Mouse (Mus musculus) heart, adult 2 months (tissue): ENCODE data around the gene Fndc5. TPM values are rescaled to one million over a fixed set of nuclear protein-coding genes. Genes with fewer than 3 reads are reported as not detected.

Source experiments
- DNase-seq, 2 experiments: peaks; one replicate each; pipeline ENCODE4 v3.0.0; 2021
- H3K27ac ChIP-seq: fragments of 200-600 bp; 2 replicates; pipeline ENCODE4 v1.8.1; 2022
- H3K27me3 ChIP-seq: fragments of 200-500 bp; 2 replicates; pipeline ENCODE4 v1.6.1; 2012; ENCODE audit warnings: mild to moderate bottlenecking, low read length, inconsistent platforms, mixed read lengths; ENCODE audit not compliant: control insufficient read depth, insufficient read depth
- H3K36me3 ChIP-seq: fragments of 200-500 bp; 2 replicates; pipeline ENCODE4 v1.6.1; 2012; ENCODE audit warnings: low read length, inconsistent platforms; ENCODE audit not compliant: control insufficient read depth, insufficient read depth
- H3K4me1 ChIP-seq: fragments of 200-500 bp; 2 replicates; pipeline ENCODE4 v1.6.1; 2011; ENCODE audit warnings: low read length; ENCODE audit not compliant: control insufficient read depth, insufficient read depth
- H3K4me3 ChIP-seq: fragments of 200-600 bp; 2 replicates; pipeline ENCODE4 v1.8.1; 2022
- H3K79me2 ChIP-seq: fragments of 200-500 bp; replicated peaks from 2 replicates; pipeline ENCODE4 v1.6.1; 2012; ENCODE audit warnings: mild to moderate bottlenecking, inconsistent platforms, low read length, moderate library complexity, mixed read lengths; ENCODE audit not compliant: control insufficient read depth, insufficient read depth
- H3K9ac ChIP-seq: fragments of 200-500 bp; 2 replicates; pipeline ENCODE4 v1.6.1; 2012; ENCODE audit warnings: low read depth, mild to moderate bottlenecking, control low read depth, inconsistent platforms, low read length, mixed read lengths
- CTCF ChIP-seq: fragments of 200-600 bp; IDR thresholded peaks from 2 replicates; pipeline ENCODE4 v1.8.1; 2022; ENCODE audit warnings: antibody characterized with exemption, mild to moderate bottlenecking, moderate library complexity
- EP300 ChIP-seq: fragments of 200-500 bp; IDR thresholded peaks from 2 replicates; pipeline ENCODE4 v1.6.1; 2011; ENCODE audit warnings: low read depth, low read length, control low read depth; ENCODE audit not compliant: insufficient read depth
- POLR2A ChIP-seq: fragments of 200-500 bp; IDR thresholded peaks from 2 replicates; pipeline ENCODE4 v1.6.1; 2011; ENCODE audit warnings: mild to moderate bottlenecking, low read depth, low read length, control low read depth; ENCODE audit not compliant: insufficient read depth
- WGBS: fragments of 180-500 bp; shearing (Covaris S2); methylation state at CpG from one replicate; pipeline ENCODE4 v1.1.7; 2018; 5-methylcytosine and 5-hydroxymethylcytosine counted together
- intact Hi-C: fragments of 180-260 bp; cut with DNase I; formaldehyde crosslinking; loops from one replicate; pipeline ENCODE4 v1.15.1; 2025
- polyA plus RNA-seq: library from polyadenylated mRNA; depleted of rRNA; stranded (reverse); fragments of >200 nt; gene quantifications from 2 replicates; pipeline ENCODE4 v1.2.3, GENCODE M21; 2012
- total RNA-seq, 2 experiments: library from RNA; stranded (reverse); gene quantifications; 2 replicates each; pipeline ENCODE4 v1.2.3; 2021

Gene Fndc5
- total and polyA plus RNA-seq, 3 experiments = 197 to 388 (median 338) TPM

- Histone ChIP-seq H3K4me3 (no peak overlapping the region), H3K36me3 (no peaks in the 10 kb centered on the region), H3K4me1 (no peaks in the 10 kb centered on the region), H3K27ac (no peak overlapping the region), H3K79me2 (no peaks in the 10 kb centered on the region), H3K9ac (no peak overlapping the region), H3K27me3 (peaks cover 3% of the 10 kb centered on the region; the same call in 1 of the 2 replicates)
- WGBS = 54% methylated on average over 13 of the region's 13 CpGs
- intact Hi-C loops = no loop called here
- no peak for DNase-seq
- no peak for TF ChIP-seq CTCF
- TF ChIP-seq EP300 = no peak
- TF ChIP-seq POLR2A = no peak
Observed at GRCm38 (mm10) chr4:129112231-129112630, 24.6 kb upstream of the Fndc5 start.

GRCm38 (mm10) chr4:129113083-129113988 lies 23.5 kb upstream of the Fndc5 start:
- DNase-seq = peak; percentile 23 to 40
- peaks cover 3% of the 10 kb centered on the region; the same call in 1 of the 2 replicates for H3K27me3 ChIP-seq
- no peak overlapping the region for H3K9ac ChIP-seq
- 31% methylated on average over 28 of the region's 28 CpGs for whole genome bisulfite sequencing
- no peaks in the 10 kb centered on the region for H3K79me2 ChIP-seq
- no peaks in the 10 kb centered on the region for H3K36me3 ChIP-seq
- intact Hi-C loops = no loop called here
- H3K27ac ChIP-seq = no peak overlapping the region
- TF ChIP-seq CTCF (peak; percentile 68), EP300 (no peak)
- H3K4me3 ChIP-seq = no peak overlapping the region
- H3K4me1 ChIP-seq = no peaks in the 10 kb centered on the region

- Histone ChIP-seq H3K79me2 (no peaks in the 10 kb centered on the region), H3K36me3 (no peaks in the 10 kb centered on the region), H3K4me1 (no peaks in the 10 kb centered on the region), H3K9ac (no peak overlapping the region), H3K27me3 (peaks cover 9% of the 10 kb centered on the region), H3K4me3 (no peak overlapping the region), H3K27ac (no peak overlapping the region)
- WGBS = 89% methylated on average over 8 of the region's 8 CpGs
- intact Hi-C loops = no loop called here
- DNase-seq = no peak
- TF ChIP-seq EP300 = no peak
- no peak for TF ChIP-seq CTCF
- no peak for TF ChIP-seq POLR2A
Observed at GRCm38 (mm10) chr4:129116703-129117102, 20.1 kb upstream of the Fndc5 start.

- 80% methylated on average over 14 of the region's 14 CpGs for WGBS
Observed at GRCm38 (mm10) chr4:129117720-129118510, 18.9 kb upstream of the Fndc5 start.

GRCm38 (mm10) chr4:129119708-129120107 lies 17.1 kb upstream of the Fndc5 start:
- 71% methylated on average over 10 of the region's 10 CpGs for WGBS
- TF ChIP-seq POLR2A (no peak), EP300 (no peak), CTCF (no peak)

More at GRCm38 (mm10) chr4:129117720-129118510, 18.9 kb upstream of the Fndc5 start:
- H3K36me3 ChIP-seq = no peaks in the 10 kb centered on the region
- no peak overlapping the region for H3K27ac ChIP-seq
- no peaks in the 10 kb centered on the region for H3K79me2 ChIP-seq
- no peak for DNase-seq
- intact Hi-C loops = no loop called here
- H3K4me3 ChIP-seq = no peak overlapping the region
- no peaks in the 10 kb centered on the region for H3K4me1 ChIP-seq
- peaks cover 11% of the 10 kb centered on the region for H3K27me3 ChIP-seq
- no peak overlapping the region for H3K9ac ChIP-seq
- TF ChIP-seq POLR2A (no peak), EP300 (no peak), CTCF (no peak)

More at GRCm38 (mm10) chr4:129119708-129120107, 17.1 kb upstream of the Fndc5 start:
- H3K9ac ChIP-seq = no peak overlapping the region
- DNase-seq = no peak
- peaks cover 14% of the 10 kb centered on the region for H3K27me3 ChIP-seq
- H3K4me3 ChIP-seq = no peak overlapping the region
- no peaks in the 10 kb centered on the region for H3K36me3 ChIP-seq
- intact Hi-C loops = no loop called here
- no peaks in the 10 kb centered on the region for H3K4me1 ChIP-seq
- no peak overlapping the region for H3K27ac ChIP-seq
- no peaks in the 10 kb centered on the region for H3K79me2 ChIP-seq
